Mouse (Mus musculus): Measurements from ENCODE around the gene Cntn1. TPM values are rescaled to one million over a fixed set of nuclear protein-coding genes. Genes with fewer than 3 reads are reported as not detected.
"Not testable (repeated sequence)": the region's sequence is repeated elsewhere in the genome, so short reads cannot be mapped to it uniquely, and the experiment has no call there.

The Cntn1 gene
- polyA plus RNA-seq, 1 experiment from 2014 or later: 2.1 TPM

- Histone ChIP-seq H3K27me3 (replicated peaks; ENCODE audit: low read depth, poor library complexity, severe bottlenecking) (no peaks in the 10 kb centered on the region), H3K4me3 (no peak overlapping the region), H3K27ac (replicated peaks) (no peak overlapping the region), H3K4me1 (no peaks in the 10 kb centered on the region), H3K36me3 (replicated peaks) (no peaks in the 10 kb centered on the region), H3K9me3 (no peaks in the 10 kb centered on the region)
- no peak for DNase-seq (ENCODE audit: low spot score)
- 86% methylated on average over 6 of the region's 6 CpGs for WGBS
Measured at GRCm38 (mm10) chr15:92302796-92303195, 251.8 kb downstream of the Cntn1 start.

DNA sequence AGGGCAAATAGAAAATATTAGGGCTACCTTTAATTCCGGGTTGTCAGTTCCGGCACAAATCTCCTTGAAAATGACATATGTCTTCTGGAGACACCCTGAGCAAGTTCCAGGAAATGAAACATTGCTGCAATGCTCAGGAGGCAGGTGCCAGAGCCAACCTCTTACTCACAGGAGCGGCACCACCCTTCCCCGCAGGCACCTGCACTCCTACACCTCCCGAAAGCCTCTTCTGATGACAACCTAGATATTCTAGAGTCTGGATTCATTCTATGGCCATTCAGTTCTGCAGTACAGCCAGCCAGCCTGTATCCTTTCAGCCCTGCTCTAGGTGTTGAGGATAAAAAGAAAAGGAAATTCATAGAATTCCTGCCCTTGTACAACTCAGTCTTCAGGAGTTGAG lies 253.3 kb downstream of the Cntn1 start:
- H3K4me3 ChIP-seq: no peak overlapping the region
- H3K4me1 ChIP-seq: no peaks in the 10 kb centered on the region
- H3K27ac ChIP-seq (replicated peaks): no peak overlapping the region
- no peaks in the 10 kb centered on the region for H3K36me3 ChIP-seq (replicated peaks)
- H3K27me3 ChIP-seq (replicated peaks; ENCODE audit: low read depth, poor library complexity, severe bottlenecking): no peaks in the 10 kb centered on the region
- DNase-seq (ENCODE audit: low spot score): no peak
- no peaks in the 10 kb centered on the region for H3K9me3 ChIP-seq
- 88% methylated on average over 5 of the region's 5 CpGs for WGBS

- H3K4me3 ChIP-seq: no peak overlapping the region
- H3K9me3 ChIP-seq: no peaks in the 10 kb centered on the region
- no peaks in the 10 kb centered on the region for H3K36me3 ChIP-seq (replicated peaks)
- H3K27me3 ChIP-seq (replicated peaks; ENCODE audit: low read depth, poor library complexity, severe bottlenecking): no peaks in the 10 kb centered on the region
- H3K27ac ChIP-seq (replicated peaks): no peak overlapping the region
- H3K4me1 ChIP-seq: peaks cover 5% of the 10 kb centered on the region; the same call in 1 of the 2 replicates
- DNase-seq (ENCODE audit: low spot score): no peak
- 94% methylated on average over 6 of the region's 6 CpGs for WGBS
Measured at GRCm38 (mm10) chr15:92321959-92322358, 271.0 kb downstream of the Cntn1 start.

DNA sequence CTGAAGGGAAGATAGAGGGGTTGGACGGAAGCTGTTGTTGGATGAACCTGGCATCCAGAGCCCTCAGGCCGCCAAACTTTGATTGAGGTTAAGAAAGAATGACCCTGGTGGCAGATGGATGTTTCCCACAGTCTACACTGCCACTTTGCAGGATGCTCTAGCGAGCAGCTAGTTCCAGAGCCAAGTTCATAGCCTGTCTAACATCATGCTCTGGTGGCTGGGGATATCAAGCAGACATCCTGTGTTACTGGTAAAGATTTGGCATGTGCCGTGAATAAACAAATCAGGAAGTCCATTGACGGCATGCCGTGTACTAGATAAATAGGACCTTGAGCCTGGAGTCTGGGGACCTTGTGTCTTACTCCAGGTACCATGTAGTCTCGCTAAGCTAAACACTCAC lies 276.1 kb downstream of the Cntn1 start:
- 85% methylated on average over 7 of the region's 7 CpGs for WGBS
- H3K4me3 ChIP-seq: no peak overlapping the region

DNA sequence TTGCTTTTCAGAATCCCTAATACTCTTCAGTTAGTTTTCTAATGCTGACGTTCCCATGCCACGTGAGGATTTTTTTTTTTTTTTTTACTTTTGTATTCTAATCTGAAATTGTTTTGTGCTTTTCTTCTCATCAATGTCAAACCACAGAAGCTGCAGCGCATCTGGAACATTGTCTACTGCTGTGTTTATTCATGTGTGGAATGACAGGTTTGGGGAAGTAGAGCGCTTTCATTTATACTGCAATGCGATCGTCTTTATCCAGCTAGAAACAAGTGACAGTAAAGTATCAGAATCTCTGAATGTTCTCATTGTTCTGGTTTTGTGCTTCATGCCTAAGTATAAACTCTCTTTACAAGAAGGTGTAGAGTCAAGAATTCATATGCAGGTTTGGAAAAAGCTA lies 289.3 kb downstream of the Cntn1 start:
- Histone ChIP-seq H3K36me3 (replicated peaks) (no peaks in the 10 kb centered on the region), H3K27me3 (replicated peaks; ENCODE audit: low read depth, poor library complexity, severe bottlenecking) (no peaks in the 10 kb centered on the region), H3K9me3 (no peaks in the 10 kb centered on the region), H3K4me3 (no peak overlapping the region), H3K27ac (replicated peaks) (no peak overlapping the region), H3K4me1 (no peaks in the 10 kb centered on the region)
- WGBS: 81% methylated on average over 6 of the region's 6 CpGs
- no peak for DNase-seq (ENCODE audit: low spot score)

More for the DNA sequence above, 276.1 kb downstream of the Cntn1 start:
- H3K27me3 ChIP-seq (replicated peaks; ENCODE audit: low read depth, poor library complexity, severe bottlenecking): no peaks in the 10 kb centered on the region
- no peaks in the 10 kb centered on the region for H3K9me3 ChIP-seq
- H3K36me3 ChIP-seq (replicated peaks): no peaks in the 10 kb centered on the region
- H3K27ac ChIP-seq (replicated peaks): no peak overlapping the region
- DNase-seq (ENCODE audit: low spot score): no peak
- no peaks in the 10 kb centered on the region for H3K4me1 ChIP-seq

- DNase-seq (ENCODE audit: low spot score): no peak
- 81% methylated on average over 2 of the region's 2 CpGs for WGBS
- H3K36me3 ChIP-seq (replicated peaks): no peaks in the 10 kb centered on the region
Measured at GRCm38 (mm10) chr15:92341424-92341823, 290.5 kb downstream of the Cntn1 start.

DNA sequence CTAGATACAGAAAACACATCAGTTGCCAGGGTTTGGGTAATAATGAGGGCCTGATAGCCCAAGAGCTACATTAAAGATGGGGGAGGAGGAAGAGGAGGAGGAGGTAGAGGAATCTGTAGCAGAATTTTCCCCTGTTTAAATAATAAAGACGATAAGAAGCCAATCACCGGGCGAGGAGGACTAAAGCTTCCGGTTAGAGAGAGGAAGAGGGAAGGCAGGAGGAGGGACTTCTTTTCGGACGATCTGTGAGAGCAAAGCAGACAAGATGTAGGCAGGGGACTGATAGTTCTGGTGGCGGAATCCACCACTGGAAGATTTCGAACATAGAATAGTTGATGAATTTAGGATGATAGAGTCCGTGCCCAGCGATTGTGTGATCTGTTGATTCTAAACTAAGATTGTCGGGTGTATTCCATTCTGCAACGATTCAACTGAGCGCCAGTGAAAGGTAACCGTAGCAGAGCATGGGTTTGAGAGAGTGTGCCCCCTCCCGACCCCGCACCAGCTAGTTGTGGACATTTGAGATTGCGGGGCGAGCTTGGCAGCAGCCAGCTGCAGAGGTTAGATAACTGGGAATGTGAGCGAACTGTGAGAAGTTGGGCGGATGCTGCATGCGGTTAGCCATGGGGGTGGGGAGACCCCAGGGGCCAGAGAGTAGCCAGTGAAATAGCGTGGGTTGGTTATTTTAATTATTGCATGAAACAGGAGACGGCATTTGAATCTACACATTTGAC lies 293.3 kb downstream of the Cntn1 start:
- no peaks in the 10 kb centered on the region for H3K36me3 ChIP-seq (replicated peaks)
- H3K27ac ChIP-seq (replicated peaks): no peak overlapping the region
- peaks cover 21% of the 10 kb centered on the region for H3K4me1 ChIP-seq
- no peaks in the 10 kb centered on the region for H3K9me3 ChIP-seq
- WGBS: 78% methylated on average over 23 of the region's 23 CpGs
- H3K4me3 ChIP-seq: 0 out of 2 replicates have a peak overlapping the region, but pooled peaks have one; percentile 23
- no peaks in the 10 kb centered on the region for H3K27me3 ChIP-seq (replicated peaks; ENCODE audit: low read depth, poor library complexity, severe bottlenecking)
- DNase-seq (ENCODE audit: low spot score): no peak

More at GRCm38 (mm10) chr15:92341424-92341823, 290.5 kb downstream of the Cntn1 start:
- Histone ChIP-seq H3K27ac (replicated peaks) (no peak overlapping the region), H3K9me3 (no peaks in the 10 kb centered on the region), H3K27me3 (replicated peaks; ENCODE audit: low read depth, poor library complexity, severe bottlenecking) (no peaks in the 10 kb centered on the region), H3K4me3 (no peak overlapping the region), H3K4me1 (no peaks in the 10 kb centered on the region)

DNA sequence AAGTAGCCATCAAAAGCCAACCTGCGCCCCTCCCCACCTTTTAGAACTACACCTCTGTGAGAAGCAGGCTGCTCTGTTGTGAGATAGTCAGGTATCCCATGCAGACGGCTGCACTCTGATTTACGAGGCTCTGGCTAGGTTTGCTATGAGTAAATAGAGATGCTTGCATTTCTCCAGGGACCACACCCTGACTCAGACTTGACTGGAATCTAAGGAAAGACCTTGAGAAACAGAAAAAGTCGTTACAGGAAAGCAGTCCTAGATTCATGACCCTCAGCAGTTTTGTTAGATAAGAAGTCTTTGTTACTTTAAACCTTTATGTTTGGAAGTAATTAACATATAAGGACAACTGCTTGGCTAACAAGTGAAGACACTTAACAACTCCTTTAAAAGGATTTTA lies 296.5 kb downstream of the Cntn1 start:
- no peaks in the 10 kb centered on the region for H3K27me3 ChIP-seq (replicated peaks; ENCODE audit: low read depth, poor library complexity, severe bottlenecking)

GRCm38 (mm10) chr15:92347902-92348301 lies 296.9 kb downstream of the Cntn1 start:
- Histone ChIP-seq H3K27me3 (replicated peaks; ENCODE audit: low read depth, poor library complexity, severe bottlenecking) (no peaks in the 10 kb centered on the region), H3K4me3 (no peak overlapping the region), H3K36me3 (replicated peaks) (no peaks in the 10 kb centered on the region), H3K4me1 (peaks cover 24% of the 10 kb centered on the region), H3K27ac (replicated peaks) (no peak overlapping the region), H3K9me3 (no peaks in the 10 kb centered on the region)
- peak; percentile 50 for DNase-seq (ENCODE audit: low spot score)
- WGBS: 30% methylated on average over 3 of the region's 3 CpGs

More for the DNA sequence above, 296.5 kb downstream of the Cntn1 start:
- Histone ChIP-seq H3K4me1 (peaks cover 24% of the 10 kb centered on the region), H3K9me3 (no peaks in the 10 kb centered on the region), H3K36me3 (replicated peaks) (no peaks in the 10 kb centered on the region), H3K27ac (replicated peaks) (no peak overlapping the region), H3K4me3 (no peak overlapping the region)
- no peak for DNase-seq (ENCODE audit: low spot score)
- WGBS: 51% methylated on average over 4 of the region's 4 CpGs

GRCm38 (mm10) chr15:92348453-92348852 lies 297.5 kb downstream of the Cntn1 start:
- DNase-seq (ENCODE audit: low spot score); H3K27ac ChIP-seq (replicated peaks); H3K4me3 ChIP-seq; H3K9me3 ChIP-seq; H3K36me3 ChIP-seq (replicated peaks); H3K27me3 ChIP-seq (replicated peaks; ENCODE audit: low read depth, poor library complexity, severe bottlenecking): not testable (repeated sequence)
- peaks cover 24% of the 10 kb centered on the region for H3K4me1 ChIP-seq

- H3K9me3 ChIP-seq: no peaks in the 10 kb centered on the region
- no peaks in the 10 kb centered on the region for H3K4me1 ChIP-seq
- H3K4me3 ChIP-seq: no peak overlapping the region
- no peak for DNase-seq (ENCODE audit: low spot score)
- 89% methylated on average over 6 of the region's 6 CpGs for WGBS
- H3K36me3 ChIP-seq (replicated peaks): no peaks in the 10 kb centered on the region
- H3K27me3 ChIP-seq (replicated peaks; ENCODE audit: low read depth, poor library complexity, severe bottlenecking): no peaks in the 10 kb centered on the region
- H3K27ac ChIP-seq (replicated peaks): no peak overlapping the region
Measured at GRCm38 (mm10) chr15:92364153-92364552, 313.2 kb downstream of the Cntn1 start.

- no peaks in the 10 kb centered on the region for H3K4me1 ChIP-seq
- DNase-seq (ENCODE audit: low spot score): no peak
- H3K27ac ChIP-seq (replicated peaks): no peak overlapping the region
- no peaks in the 10 kb centered on the region for H3K36me3 ChIP-seq (replicated peaks)
- H3K27me3 ChIP-seq (replicated peaks; ENCODE audit: low read depth, poor library complexity, severe bottlenecking): no peaks in the 10 kb centered on the region
- no peaks in the 10 kb centered on the region for H3K9me3 ChIP-seq
- H3K4me3 ChIP-seq: no peak overlapping the region
Measured at GRCm38 (mm10) chr15:92364592-92364991, 313.6 kb downstream of the Cntn1 start.

Data from embryonic facial prominence, embryonic 10.5 days (tissue).